Mouse (Mus musculus): ENCODE data around the gene Ptprz1. TPM values are rescaled to one million over a fixed set of nuclear protein-coding genes. Genes with fewer than 3 reads are reported as not detected.

Ptprz1 gene
- 0.16 TPM in 1 of 2 replicates, not detected in the other for polyA plus RNA-seq (2011; ENCODE audit: insufficient read depth, insufficient read length, low replicate concordance, missing spikeins)

DNA sequence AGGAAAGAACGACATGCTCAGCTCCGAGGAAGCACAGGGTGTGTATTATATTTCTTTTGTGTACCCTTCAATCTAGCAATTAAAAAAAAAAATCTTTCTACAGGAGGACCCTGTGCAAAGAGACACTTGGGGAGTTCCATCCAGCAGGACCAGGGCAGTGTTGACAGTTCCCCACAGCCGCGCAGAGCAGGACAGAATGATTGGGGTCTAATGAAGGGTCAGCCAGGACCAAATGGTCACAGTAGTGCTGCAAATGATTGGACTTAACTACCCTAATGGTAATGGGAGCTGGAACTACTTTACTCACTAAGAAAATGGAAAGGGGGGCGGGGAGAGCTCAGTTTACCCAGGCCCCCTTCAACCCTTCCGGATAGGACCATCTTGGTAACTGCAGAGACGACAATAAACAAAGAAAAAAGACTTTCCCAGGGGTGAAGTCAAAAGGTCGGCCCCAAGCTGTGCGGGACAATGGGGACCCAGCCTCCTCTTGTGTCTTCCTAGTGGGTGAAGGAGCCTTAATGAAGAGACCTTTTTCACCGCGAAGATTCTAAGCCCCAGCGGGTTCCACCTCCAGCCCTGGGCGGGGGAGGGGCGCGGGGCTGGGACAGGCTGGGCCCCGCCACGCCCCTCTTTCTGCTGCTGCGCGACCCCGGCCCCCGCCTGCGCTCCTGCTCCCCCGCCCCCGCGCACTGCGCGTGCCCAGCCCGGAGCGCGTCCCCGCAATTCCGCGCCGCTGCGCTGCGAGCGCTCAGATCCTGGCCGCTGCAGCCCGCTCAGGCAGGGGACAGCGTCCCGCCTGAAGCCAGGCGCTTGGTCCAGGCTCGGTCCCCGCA, at the start of gene Ptprz1:
Ptprz1 (plus strand) TSS at position 722 of the 833 bp plus-strand sequence.
- Histone ChIP-seq H3K27ac (ENCODE audit: control insufficient read depth, insufficient read depth, low read depth, low read length, poor library complexity) (no peak within 1 kb of the TSS; the same call in 1 of the 2 replicates), H3K4me3 (replicated peaks; ENCODE audit: control insufficient read depth, low read depth, low read length) (no peak within 1 kb of the TSS), H3K4me1 (ENCODE audit: control insufficient read depth, insufficient read depth, low read length) (no peaks in the 10 kb centered on the region)
- no peak for TF ChIP-seq POLR2A (IDR thresholded peaks at IDR 0.05; ENCODE audit: borderline replicate concordance, control insufficient read depth, low read depth, low read length)
- no peak for TF ChIP-seq CTCF (IDR thresholded peaks at IDR 0.05; ENCODE audit: control insufficient read depth, insufficient read depth, low read length)
- WGBS = 2% methylated on average over 34 of the region's 44 CpGs

- TF ChIP-seq POLR2A (IDR thresholded peaks at IDR 0.05; ENCODE audit: borderline replicate concordance, control insufficient read depth, low read depth, low read length) = no peak
- TF ChIP-seq CTCF (IDR thresholded peaks at IDR 0.05; ENCODE audit: control insufficient read depth, insufficient read depth, low read length) = no peak
- H3K4me1 ChIP-seq (ENCODE audit: control insufficient read depth, insufficient read depth, low read length) = no peaks in the 10 kb centered on the region
- no peak overlapping the region for H3K27ac ChIP-seq (ENCODE audit: control insufficient read depth, insufficient read depth, low read depth, low read length, poor library complexity)
- H3K4me3 ChIP-seq (replicated peaks; ENCODE audit: control insufficient read depth, low read depth, low read length) = no peak overlapping the region
- WGBS = 59% methylated on average over 7 of the region's 7 CpGs
These were observed 41.7 kb upstream of the Ptprz1 start for GRCm38 (mm10) chr6:22833637-22834036.

DNA sequence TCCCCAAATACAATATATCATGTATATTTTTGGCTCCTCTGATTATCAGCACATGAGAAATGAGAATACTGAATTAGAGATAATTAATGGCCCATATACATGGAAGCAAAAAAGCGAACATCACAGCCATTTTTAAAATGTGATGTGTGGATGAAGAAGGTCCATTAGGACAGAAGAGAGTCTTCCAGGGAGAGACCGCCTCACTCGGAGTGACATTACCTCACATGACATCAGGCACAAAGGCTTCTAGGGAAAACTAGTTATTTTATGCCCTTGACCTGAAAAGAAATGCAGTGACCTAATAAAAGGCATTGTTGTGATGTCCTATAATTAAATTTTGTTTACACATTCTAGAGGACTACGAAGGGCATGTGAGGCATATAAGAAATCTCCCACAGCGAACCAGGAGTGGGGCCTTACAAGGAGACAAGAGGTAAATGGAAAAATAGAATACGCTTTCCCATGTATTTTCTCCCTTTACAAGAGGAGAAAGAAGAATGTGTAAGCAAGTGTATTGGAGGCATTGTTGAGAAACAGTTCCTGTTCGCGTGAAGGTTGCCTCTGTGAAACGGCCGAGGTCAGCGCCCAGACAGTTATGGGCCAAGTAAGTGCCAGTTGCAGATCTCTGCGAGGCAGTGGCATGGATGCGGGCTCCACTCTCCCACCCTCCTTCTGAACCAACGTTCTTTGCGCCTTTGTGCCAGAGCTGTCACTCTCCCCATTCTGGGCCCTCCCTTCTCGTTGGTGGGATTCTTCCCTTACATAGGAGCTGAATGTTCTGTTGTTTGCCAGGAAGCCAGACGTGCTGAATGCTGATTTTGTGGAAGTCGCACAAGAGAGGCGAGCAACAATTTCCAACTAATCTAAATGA, 41.0 kb upstream of the Ptprz1 start:
- TF ChIP-seq CTCF (IDR thresholded peaks at IDR 0.05; ENCODE audit: control insufficient read depth, insufficient read depth, low read length) = no peak
- TF ChIP-seq POLR2A (IDR thresholded peaks at IDR 0.05; ENCODE audit: borderline replicate concordance, control insufficient read depth, low read depth, low read length) = no peak
- 83% methylated on average over 19 of the region's 19 CpGs for WGBS
- Histone ChIP-seq H3K27ac (ENCODE audit: control insufficient read depth, insufficient read depth, low read depth, low read length, poor library complexity) (no peak overlapping the region), H3K4me3 (replicated peaks; ENCODE audit: control insufficient read depth, low read depth, low read length) (no peak overlapping the region), H3K4me1 (ENCODE audit: control insufficient read depth, insufficient read depth, low read length) (no peaks in the 10 kb centered on the region)

GRCm38 (mm10) chr6:22875614-22876541, 576 bp downstream of the Ptprz1 start:
- Histone ChIP-seq H3K4me3 (replicated peaks; ENCODE audit: control insufficient read depth, low read depth, low read length) (no peak overlapping the region), H3K4me1 (ENCODE audit: control insufficient read depth, insufficient read depth, low read length) (no peaks in the 10 kb centered on the region), H3K27ac (ENCODE audit: control insufficient read depth, insufficient read depth, low read depth, low read length, poor library complexity) (no peak overlapping the region; the same call in 1 of the 2 replicates)
- no peak for TF ChIP-seq CTCF (IDR thresholded peaks at IDR 0.05; ENCODE audit: control insufficient read depth, insufficient read depth, low read length)
- no peak for TF ChIP-seq POLR2A (IDR thresholded peaks at IDR 0.05; ENCODE audit: borderline replicate concordance, control insufficient read depth, low read depth, low read length)
- 4% methylated on average over 45 of the region's 45 CpGs for WGBS

DNA sequence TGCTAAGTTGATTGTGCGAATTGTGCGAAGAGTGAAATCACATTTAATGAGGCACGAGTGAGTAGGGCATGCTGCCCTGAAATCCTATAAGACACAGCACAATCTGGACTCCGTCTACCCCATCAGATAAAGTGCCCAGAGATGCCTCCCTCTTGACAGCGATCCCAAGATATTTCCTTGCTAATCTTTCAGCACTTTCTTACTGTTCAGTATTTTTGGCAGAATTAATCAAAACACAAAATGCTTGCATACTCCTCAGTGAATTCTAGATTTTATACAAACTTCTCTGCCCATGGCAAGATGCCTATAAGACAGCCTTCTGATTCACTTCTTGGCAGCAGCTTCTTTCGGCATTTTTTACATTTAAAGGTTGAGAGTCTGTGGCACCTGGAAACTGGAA, 12.7 kb downstream of the Ptprz1 start:
- Histone ChIP-seq H3K27ac (ENCODE audit: control insufficient read depth, insufficient read depth, low read depth, low read length, poor library complexity) (no peak overlapping the region), H3K4me1 (ENCODE audit: control insufficient read depth, insufficient read depth, low read length) (no peaks in the 10 kb centered on the region), H3K4me3 (replicated peaks; ENCODE audit: control insufficient read depth, low read depth, low read length) (no peak overlapping the region)
- TF ChIP-seq POLR2A (IDR thresholded peaks at IDR 0.05; ENCODE audit: borderline replicate concordance, control insufficient read depth, low read depth, low read length) (no peak), CTCF (IDR thresholded peaks at IDR 0.05; ENCODE audit: control insufficient read depth, insufficient read depth, low read length) (no peak)
- WGBS = 83% methylated on average over 6 of the region's 6 CpGs

GRCm38 (mm10) chr6:22889333-22889732, 14.0 kb downstream of the Ptprz1 start:
- Histone ChIP-seq H3K27ac (ENCODE audit: control insufficient read depth, insufficient read depth, low read depth, low read length, poor library complexity) (no peak overlapping the region), H3K4me1 (ENCODE audit: control insufficient read depth, insufficient read depth, low read length) (no peaks in the 10 kb centered on the region), H3K4me3 (replicated peaks; ENCODE audit: control insufficient read depth, low read depth, low read length) (no peak overlapping the region)
- WGBS = 74% methylated on average over 8 of the region's 8 CpGs
- TF ChIP-seq CTCF (IDR thresholded peaks at IDR 0.05; ENCODE audit: control insufficient read depth, insufficient read depth, low read length) (no peak), POLR2A (IDR thresholded peaks at IDR 0.05; ENCODE audit: borderline replicate concordance, control insufficient read depth, low read depth, low read length) (no peak)

- WGBS = 33% methylated on average over 3 of the region's 3 CpGs
- Histone ChIP-seq H3K4me1 (ENCODE audit: control insufficient read depth, insufficient read depth, low read length) (no peaks in the 10 kb centered on the region), H3K27ac (ENCODE audit: control insufficient read depth, insufficient read depth, low read depth, low read length, poor library complexity) (no peak overlapping the region), H3K4me3 (replicated peaks; ENCODE audit: control insufficient read depth, low read depth, low read length) (no peak overlapping the region)
- no peak for TF ChIP-seq CTCF (IDR thresholded peaks at IDR 0.05; ENCODE audit: control insufficient read depth, insufficient read depth, low read length)
- TF ChIP-seq POLR2A (IDR thresholded peaks at IDR 0.05; ENCODE audit: borderline replicate concordance, control insufficient read depth, low read depth, low read length) = no peak
These were observed 26.7 kb downstream of the Ptprz1 start for GRCm38 (mm10) chr6:22901983-22902382.

All from bone marrow, adult 2 months (tissue).